Mouse (Mus musculus): ENCODE results near the gene Pafah2.

DNA sequence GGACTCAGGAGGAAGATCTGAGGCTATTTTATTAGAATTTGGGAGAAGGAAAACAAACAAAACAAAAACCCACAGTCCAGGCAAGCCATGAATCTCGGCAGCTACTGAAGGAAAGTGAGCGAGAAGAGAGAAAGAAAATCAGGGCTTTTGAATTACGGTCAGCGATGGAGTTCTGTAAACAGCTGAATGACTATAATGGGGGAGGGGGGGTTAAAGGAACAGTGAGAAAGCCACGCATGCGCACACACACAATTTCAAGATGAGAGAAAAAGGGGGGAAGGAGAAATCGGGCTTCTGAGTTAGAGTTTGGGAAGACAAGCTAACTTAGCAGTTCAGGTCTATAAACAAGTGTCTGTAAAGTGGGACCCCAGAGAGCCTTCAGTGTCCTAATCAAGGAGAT is 43.2 kb upstream of the Pafah2 start:
- TF ChIP-seq EP300 (IDR thresholded peaks at IDR 0.05; ENCODE audit: insufficient read depth, low read depth, low read length) = no peak
- TF ChIP-seq POLR2A (IDR thresholded peaks at IDR 0.05; ENCODE audit: insufficient read depth, low read length) = no peak
- no peak for TF ChIP-seq CTCF (IDR thresholded peaks at IDR 0.05; ENCODE audit: low read depth, low read length)
